Mouse (Mus musculus): ENCODE measurements around the gene Fam57a.

DNA sequence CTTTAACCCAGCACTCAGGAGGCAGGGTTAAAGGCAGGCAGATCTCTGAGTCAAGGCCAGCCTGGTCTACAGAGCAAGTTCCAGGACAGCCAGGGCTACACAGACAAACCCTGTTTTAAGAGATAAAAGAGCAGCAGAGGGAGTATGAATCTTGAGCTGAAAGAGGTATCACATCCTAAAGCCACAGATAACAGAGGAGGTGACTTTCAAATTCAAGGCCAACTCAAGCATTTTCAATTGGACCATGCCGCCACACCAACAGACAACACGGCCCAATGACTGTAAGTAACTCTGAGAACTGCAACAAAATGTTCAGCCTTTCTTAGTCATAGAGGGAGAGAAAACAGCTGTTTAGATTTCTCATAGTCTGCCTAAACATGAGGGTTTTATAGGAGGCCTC lies 25.3 kb upstream of the Fam57a start:
- TF ChIP-seq CTCF (IDR thresholded peaks at IDR 0.05) (no peak), EP300 (IDR thresholded peaks at IDR 0.05) (no peak)

Measured in lung, postnatal 0 days (tissue).